Mouse (Mus musculus) lung, adult 18-20 months (tissue): ENCODE data around the gene Myo15.
"Not testable (repeated sequence)": the region's sequence is repeated elsewhere in the genome, so short reads cannot be mapped to it uniquely, and the experiment has no call there.

Experiments used
- DNase-seq, 2 experiments: peaks; one replicate each; pipeline ENCODE4 v3.0.0; 2022; ENCODE audit warnings: mixed read lengths in 2 of 2

Gene Myo15

GRCm38 (mm10) chr11:60469039-60469438 is at the start of gene Myo15:
Gene Myo15, plus strand, starts transcription at chr11:60469339.
- no peak for DNase-seq

- DNase-seq = no peak
Measured at GRCm38 (mm10) chr11:60422046-60422668, 47.0 kb upstream of the Myo15 start.

- DNase-seq = no peak
Measured at GRCm38 (mm10) chr11:60423006-60423405, 46.1 kb upstream of the Myo15 start.

DNA sequence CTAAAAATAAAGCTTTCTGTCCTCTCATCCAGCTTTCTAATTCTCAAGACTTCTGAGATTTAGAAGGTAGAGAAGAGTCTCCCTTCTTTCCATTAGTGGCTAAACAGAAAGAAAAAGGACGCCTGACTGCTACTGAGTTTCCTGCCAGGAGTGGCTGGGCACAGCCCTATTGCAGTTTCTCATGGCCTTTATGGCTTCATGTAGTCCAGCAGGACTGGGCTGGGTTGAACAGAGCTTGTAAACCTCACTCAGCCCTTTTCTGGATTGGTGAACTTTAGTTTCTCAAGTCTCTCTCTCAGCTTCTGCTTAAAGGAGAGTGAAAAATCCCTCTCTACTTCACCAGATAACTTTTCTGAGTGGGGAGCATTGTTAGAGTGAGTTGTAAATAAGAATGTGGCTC is 42.7 kb upstream of the Myo15 start:
- no peak for DNase-seq

- no peak for DNase-seq
Measured at GRCm38 (mm10) chr11:60427628-60428027, 41.5 kb upstream of the Myo15 start.

- DNase-seq = no peak
Measured at GRCm38 (mm10) chr11:60433501-60433900, 35.6 kb upstream of the Myo15 start.

- no peak for DNase-seq
Measured at GRCm38 (mm10) chr11:60435133-60435532, 34.0 kb upstream of the Myo15 start.

DNA sequence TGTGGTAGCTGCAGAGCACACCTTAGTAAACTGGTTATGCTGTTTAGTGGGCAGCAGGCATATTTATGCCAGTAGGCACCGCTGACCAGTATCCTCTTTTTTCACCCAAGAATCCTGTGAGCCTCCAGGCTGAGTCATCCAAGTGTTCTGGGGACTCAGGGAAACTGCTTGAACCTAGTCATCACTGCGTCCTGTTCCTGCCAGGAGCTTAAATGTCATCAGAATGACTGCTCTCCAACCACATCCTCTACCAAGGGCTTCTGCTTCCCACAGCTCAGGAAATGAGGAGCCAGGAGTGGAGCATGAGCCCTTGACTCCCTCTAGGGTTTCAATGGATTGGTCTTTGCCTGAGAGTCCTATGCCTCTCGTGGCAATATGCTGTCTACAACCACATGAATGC is 32.5 kb upstream of the Myo15 start:
- no peak for DNase-seq

- DNase-seq = not testable (repeated sequence)
Measured at GRCm38 (mm10) chr11:60439621-60440020, 29.5 kb upstream of the Myo15 start.

- peak; percentile 35 to 46 for DNase-seq
Measured at GRCm38 (mm10) chr11:60440176-60440575, 29.0 kb upstream of the Myo15 start.

DNA sequence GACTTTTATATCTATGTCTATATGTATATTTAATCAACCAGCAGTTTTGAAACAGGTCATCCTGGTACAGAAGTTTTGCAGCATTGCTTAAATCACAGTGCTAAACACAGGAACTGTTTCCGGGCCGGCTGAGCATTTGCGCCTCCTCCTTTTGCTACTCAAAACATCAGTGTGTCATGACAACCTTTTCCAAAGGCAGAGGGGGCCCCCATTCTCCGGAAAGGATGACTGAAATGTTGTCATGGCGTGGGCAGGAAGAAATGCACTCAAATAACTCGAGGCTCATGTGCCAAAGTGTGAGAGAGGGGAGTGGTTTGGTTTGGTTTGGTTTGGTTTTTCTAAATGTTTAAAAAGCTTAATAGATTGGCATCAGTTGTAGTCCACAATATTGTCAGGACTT is 26.2 kb upstream of the Myo15 start:
- no peak for DNase-seq

GRCm38 (mm10) chr11:60444007-60444406 is 25.1 kb upstream of the Myo15 start:
- DNase-seq = no peak

- DNase-seq = peak; percentile 87
Measured at GRCm38 (mm10) chr11:60454080-60454744, 14.9 kb upstream of the Myo15 start, which contains the start of gene Drg2. Gene Drg2, plus strand, starts transcription at chr11:60454591.

DNA sequence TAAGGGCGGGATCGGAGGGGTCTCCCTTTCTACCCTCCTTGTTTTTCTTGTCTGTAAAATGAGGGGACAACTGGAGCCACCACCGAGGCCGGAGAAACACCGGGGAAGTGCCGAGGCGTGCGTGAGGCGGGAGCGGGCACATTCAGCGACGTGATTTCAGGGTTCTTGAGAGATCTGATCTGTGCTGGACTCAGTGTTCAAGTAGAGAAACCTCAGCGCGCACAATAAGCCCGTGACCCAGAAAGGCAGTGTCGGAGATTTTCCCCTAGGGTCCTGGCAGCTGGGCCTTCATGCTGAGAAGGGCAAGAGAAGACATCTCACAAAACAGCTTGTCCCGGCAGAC is 14.4 kb upstream of the Myo15 start:
- DNase-seq = no peak

DNA sequence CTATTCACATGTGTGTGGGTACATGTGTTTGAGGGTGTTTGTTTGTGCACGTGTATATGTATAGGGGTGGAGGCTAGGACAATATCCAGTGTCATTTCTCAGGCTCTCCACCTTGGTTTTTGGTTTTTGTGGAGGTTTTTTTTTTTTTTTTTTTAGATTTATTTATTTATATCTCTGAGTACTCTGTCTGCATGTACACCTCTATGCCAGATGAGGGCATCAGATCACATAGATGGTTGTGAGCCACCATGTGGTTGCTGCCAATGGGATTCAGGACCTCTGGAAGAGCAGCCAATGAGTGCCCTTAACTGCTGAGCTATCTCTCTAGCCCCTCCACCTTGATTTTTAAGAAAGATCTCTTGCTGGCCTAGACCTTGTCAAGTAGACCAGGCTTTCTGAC is 11.2 kb upstream of the Myo15 start:
- DNase-seq = no peak

DNA sequence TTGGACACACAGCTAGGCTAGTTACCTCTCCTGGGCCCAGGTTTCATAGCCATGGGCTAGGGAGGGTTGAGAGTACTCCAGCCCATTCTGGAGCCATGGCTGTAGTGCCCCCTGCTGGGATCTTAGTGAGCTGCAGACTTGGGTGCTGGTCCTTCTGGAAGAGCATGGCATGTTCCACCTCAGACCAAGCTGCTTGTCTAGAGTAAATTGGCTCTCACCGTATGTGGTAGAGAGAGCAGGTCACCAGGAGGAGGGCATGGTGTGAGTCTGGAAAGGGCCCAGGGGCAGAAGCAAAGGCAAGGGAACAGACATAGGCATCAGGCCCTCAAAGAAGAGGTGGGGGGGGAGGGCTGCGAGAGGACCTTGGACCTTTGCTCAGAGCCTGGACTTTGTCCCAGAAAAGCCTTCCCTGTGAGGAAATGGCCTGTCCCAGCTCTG is 3.2 kb upstream of the Myo15 start:
- DNase-seq = peak in 1 of 2 experiments; percentile 30

- no peak for DNase-seq
Measured at GRCm38 (mm10) chr11:60470743-60471142, 1.6 kb downstream of the Myo15 start.

DNA sequence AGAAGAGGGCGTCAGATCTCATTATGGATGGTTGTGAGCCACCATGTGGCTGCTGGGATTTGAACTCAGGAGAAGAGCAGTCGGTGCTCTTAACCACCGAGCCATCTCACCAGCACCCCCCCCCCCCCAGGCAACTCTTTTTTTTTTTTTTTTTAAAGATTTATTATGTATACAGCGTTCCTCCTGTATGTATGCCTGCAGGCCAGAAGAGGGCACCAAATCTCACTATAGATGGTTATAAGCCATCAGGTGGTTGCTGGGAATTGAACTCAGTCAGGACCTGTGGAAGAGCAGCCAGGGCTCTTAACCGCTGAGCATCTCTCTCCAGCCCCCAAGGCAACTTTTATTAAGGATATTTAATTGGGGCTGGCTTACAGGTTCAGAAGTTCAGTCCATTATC is 5.4 kb downstream of the Myo15 start:
- DNase-seq = no peak

GRCm38 (mm10) chr11:60475668-60476362 is 6.7 kb downstream of the Myo15 start:
- no peak for DNase-seq

GRCm38 (mm10) chr11:60478121-60478520 is 9.0 kb downstream of the Myo15 start:
- peak; percentile 74 to 82 for DNase-seq

GRCm38 (mm10) chr11:60486267-60486666 is 17.1 kb downstream of the Myo15 start:
- DNase-seq = no peak

DNA sequence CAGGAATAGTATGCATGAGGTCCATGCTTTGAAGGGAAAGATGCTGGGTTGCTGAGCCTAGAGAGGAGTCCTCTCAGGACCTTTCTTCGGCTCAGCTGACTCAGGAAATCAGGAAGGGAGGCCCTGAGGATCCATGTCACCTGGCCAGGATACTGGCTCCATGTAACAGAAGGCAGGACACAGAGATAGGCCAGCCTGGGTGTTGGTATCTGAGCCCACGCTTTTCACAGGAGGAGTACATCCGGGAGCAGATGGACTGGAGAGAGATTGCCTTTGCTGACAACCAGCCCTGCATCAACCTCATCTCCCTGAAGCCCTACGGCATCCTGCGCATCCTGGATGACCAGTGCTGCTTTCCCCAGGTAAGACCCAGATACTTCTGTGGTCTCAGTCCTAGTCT is 23.6 kb downstream of the Myo15 start:
- no peak for DNase-seq

DNA sequence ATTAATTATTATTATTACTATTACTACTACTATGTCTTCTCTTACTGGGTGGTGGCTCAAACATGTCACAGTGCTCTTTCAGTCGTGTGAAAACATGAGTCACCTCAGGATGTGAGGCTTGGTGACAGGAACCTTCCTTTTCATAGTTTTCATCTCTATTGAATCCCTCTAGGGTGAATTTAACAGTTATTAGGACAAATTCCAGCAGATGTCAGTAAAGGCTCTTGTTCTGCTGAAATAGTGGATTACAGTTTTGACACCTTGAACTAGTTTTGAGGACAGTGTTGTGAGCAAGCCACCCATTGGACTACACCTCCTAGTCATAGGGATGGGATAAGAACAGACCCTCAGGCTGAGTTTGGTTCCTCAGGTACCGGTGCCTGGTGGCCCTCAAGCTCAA is 26.6 kb downstream of the Myo15 start:
- no peak for DNase-seq

GRCm38 (mm10) chr11:60507281-60507680 is 38.1 kb downstream of the Myo15 start:
- no peak for DNase-seq
